Mouse (Mus musculus) CH12.LX (cell line): Measurements from ENCODE around the gene Hist1h2bk. TPM values are rescaled to one million over a fixed set of nuclear protein-coding genes. Genes with fewer than 3 reads are reported as not detected.

Experiments used
- DNase-seq: peaks from one replicate; pipeline ENCODE4 v3.0.0-alpha.2; 2013; ENCODE audit errors: extremely low read depth
- H3K27ac ChIP-seq: 2 replicates; pipeline ENCODE4 v1.5.1; 2012; ENCODE audit warnings: low read depth, mild to moderate bottlenecking, control low read depth, moderate library complexity; ENCODE audit not compliant: insufficient read depth
- H3K27me3 ChIP-seq: replicated peaks from 2 replicates; pipeline ENCODE3; 2012; ENCODE audit warnings: inconsistent platforms
- H3K36me3 ChIP-seq, 2 experiments: replicated peaks in 1 of 2; 2 replicates each; pipeline versions ENCODE3 to v1.6.1; 2012; ENCODE audit warnings: inconsistent platforms in 1 of 2, low read length in 1 of 2, mild to moderate bottlenecking in 1 of 2, mixed read lengths in 1 of 2, moderate library complexity in 1 of 2; ENCODE audit not compliant: control insufficient read depth in 1 of 2, insufficient read depth in 1 of 2
- H3K4me1 ChIP-seq, 2 experiments: 2 replicates each; pipeline ENCODE4 v1.6.1; 2012; ENCODE audit warnings: inconsistent platforms in 1 of 2, moderate library complexity in 1 of 2; ENCODE audit not compliant: insufficient read depth in 2 of 2, control insufficient read depth in 1 of 2
- H3K4me2 ChIP-seq: 2 replicates; pipeline ENCODE4 v1.6.1; 2012; ENCODE audit warnings: low read depth, mild to moderate bottlenecking, control low read depth; ENCODE audit not compliant: poor library complexity, insufficient read depth, severe bottlenecking
- H3K4me3 ChIP-seq, 3 experiments: fragments of 150-350 bp in 1 of 3; sonication (generic) in 1 of 3; replicated peaks in 1 of 3; 2 replicates each; pipeline versions ENCODE3 to v1.5.1; 2011 to 2012; ENCODE audit warnings: low read depth in 2 of 3, low read length in 2 of 3, mild to moderate bottlenecking in 2 of 3, moderate library complexity in 2 of 3, control low read depth in 1 of 3, improper control_type of control experiment in 1 of 3, inconsistent platforms in 1 of 3, mixed read lengths in 1 of 3; ENCODE audit not compliant: poor library complexity in 1 of 3
- H3K79me2 ChIP-seq: replicated peaks from 2 replicates; pipeline ENCODE4 v1.6.1; 2012; ENCODE audit warnings: mild to moderate bottlenecking, moderate library complexity; ENCODE audit not compliant: control insufficient read depth, poor library complexity, insufficient read depth, severe bottlenecking; ENCODE audit errors: extremely low read depth
- H3K9ac ChIP-seq: 2 replicates; pipeline ENCODE4 v1.6.1; 2012; ENCODE audit warnings: low read depth, mild to moderate bottlenecking, control low read depth, moderate library complexity; ENCODE audit not compliant: insufficient read depth
- H3K9me3 ChIP-seq: replicated peaks from 2 replicates; pipeline ENCODE3; 2012; ENCODE audit warnings: low read length, inconsistent platforms, mixed read lengths
- CHD1 ChIP-seq: IDR thresholded peaks from 2 replicates; pipeline ENCODE4 v1.6.1; 2012; ENCODE audit warnings: low read depth, low read length, improper control_type of control experiment, inconsistent platforms
- CHD2 ChIP-seq: IDR thresholded peaks from 2 replicates; pipeline ENCODE4 v1.6.1; 2011; ENCODE audit warnings: low read length, improper control_type of control experiment
- CTCF ChIP-seq, 2 experiments: IDR thresholded peaks in 1 of 2; conservative IDR thresholded peaks in 1 of 2; 2 replicates each; pipeline ENCODE4 v1.5.1; 2011 to 2012; ENCODE audit warnings: low read depth in 2 of 2, low read length in 2 of 2, improper control_type of control experiment in 1 of 2, inconsistent platforms in 1 of 2, mild to moderate bottlenecking in 1 of 2, moderate library complexity in 1 of 2
- ELF1 ChIP-seq: IDR thresholded peaks from 2 replicates; pipeline ENCODE4 v1.6.1; 2014; ENCODE audit warnings: low read depth, mild to moderate bottlenecking, inconsistent platforms, low read length, improper control_type of control experiment
- EP300 ChIP-seq: IDR thresholded peaks from 2 replicates; pipeline ENCODE4 v1.6.1; 2011; ENCODE audit warnings: low read length, improper control_type of control experiment
- HCFC1 ChIP-seq: IDR thresholded peaks from 2 replicates; pipeline ENCODE4 v1.6.1; 2012; ENCODE audit warnings: low read depth, mild to moderate bottlenecking, inconsistent platforms, low read length, improper control_type of control experiment
- KAT2A ChIP-seq: IDR thresholded peaks from 2 replicates; pipeline ENCODE4 v1.6.1; 2012; ENCODE audit warnings: low read length, improper control_type of control experiment, inconsistent platforms; ENCODE audit not compliant: insufficient replicate concordance
- MAFK ChIP-seq: IDR thresholded peaks from 2 replicates; pipeline ENCODE4 v1.6.1; 2011; ENCODE audit warnings: low read length, improper control_type of control experiment; ENCODE audit not compliant: insufficient replicate concordance
- MAX ChIP-seq: IDR thresholded peaks from 2 replicates; pipeline ENCODE4 v1.6.1; 2011; ENCODE audit warnings: low read length, improper control_type of control experiment
- NELFE ChIP-seq: IDR thresholded peaks from 2 replicates; pipeline ENCODE4 v1.6.1; 2011; ENCODE audit warnings: low read depth, low read length, improper control_type of control experiment
- PAX5 ChIP-seq: IDR thresholded peaks from 2 replicates; pipeline ENCODE4 v1.6.1; 2012; ENCODE audit warnings: low read length, inconsistent platforms, mixed read lengths
- RAD21 ChIP-seq: IDR thresholded peaks from 2 replicates; pipeline ENCODE4 v1.6.1; 2011; ENCODE audit warnings: low read depth, mild to moderate bottlenecking, low read length, improper control_type of control experiment, moderate library complexity
- SMC3 ChIP-seq: IDR thresholded peaks from 2 replicates; pipeline ENCODE4 v1.6.1; 2011; ENCODE audit warnings: low read depth, low read length, improper control_type of control experiment
- TBP ChIP-seq: conservative IDR thresholded peaks from 2 replicates; pipeline ENCODE4 v1.6.1; 2011; ENCODE audit warnings: low read depth, low read length, improper control_type of control experiment
- UBTF ChIP-seq: IDR thresholded peaks from 2 replicates; pipeline ENCODE4 v1.6.1; 2012; ENCODE audit warnings: low read depth, mild to moderate bottlenecking, inconsistent platforms, low read length, improper control_type of control experiment, moderate library complexity
- ZC3H11A ChIP-seq: IDR thresholded peaks from 2 replicates; pipeline ENCODE4 v1.6.1; 2012; ENCODE audit warnings: low read depth, mild to moderate bottlenecking, inconsistent platforms, low read length, improper control_type of control experiment
- ZKSCAN1 ChIP-seq: IDR thresholded peaks from 2 replicates; pipeline ENCODE4 v1.6.1; 2012; ENCODE audit warnings: low read depth, inconsistent platforms, low read length, improper control_type of control experiment, borderline replicate concordance
- ZNF384 ChIP-seq: IDR thresholded peaks from 2 replicates; pipeline ENCODE4 v1.6.1; 2012; ENCODE audit warnings: low read depth, low read length, improper control_type of control experiment, inconsistent platforms
- dilution Hi-C: fragments of 300-500 bp; cut with MboI; formaldehyde crosslinking; loops from 2 replicates; pipeline ENCODE4 v1.14.3; 2020; ENCODE audit warnings: low sequenced_read_pairs; ENCODE audit not compliant: extremely low pct_unique_long_range_greater_than_20kb, extremely low pct_ligation_motif_present
- in situ Hi-C: fragments of 300-500 bp; cut with MboI; formaldehyde crosslinking; loops from 3 replicates; pipeline ENCODE4 v1.14.3; 2019; ENCODE audit warnings: low sequenced_read_pairs, low pct_ligation_motif_present, low pct_unique_long_range_greater_than_20kb, mixed read lengths
- polyA plus RNA-seq: library from polyadenylated mRNA; unstranded; fragments of >175 nt; gene quantifications from 2 replicates; pipeline ENCODE4 v1.2.1, GENCODE M21; 2012; ENCODE audit warnings: low read depth; ENCODE audit not compliant: insufficient read length
- total RNA-seq, 2 experiments: library from RNA; depleted of rRNA; stranded (reverse); fragments of 300-350 nt in 1 of 2; fragments of >200 nt in 1 of 2; gene quantifications; 2 replicates each; pipeline ENCODE4 v1.2.3; 2012 to 2014

Gene Hist1h2bk
- total and polyA plus RNA-seq, 3 experiments = 8.1 to 2,636 (median 47.2) TPM

- in situ Hi-C loops = loop anchor here (5.0 to 25.0 kb wide), 4 partner anchors 103 to 1732 kb away; partner anchors contain the start of genes Hist1h1a, Hist1h2ab, Hist1h3a and Hist1h3b
- Histone ChIP-seq H3K4me3 (peak overlapping the region in 1 of 3 experiments; percentile 12), H3K9me3 (no peaks in the 10 kb centered on the region), H3K36me3 (no peaks in the 10 kb centered on the region), H3K27me3 (peaks cover 2% of the 10 kb centered on the region), H3K4me2 (peak overlapping the region; percentile 71; the same call in 1 of the 2 replicates), H3K4me1 (peaks cover 3 to 13% of the 10 kb centered on the region in 2 experiments; a peak in 3 of 4 replicates), H3K79me2 (no peaks in the 10 kb centered on the region), H3K9ac (no peak overlapping the region), H3K27ac (no peak overlapping the region)
- dilution Hi-C loops = no loop called here
- peak; percentile 13; the same call in 1 of the 2 replicates for TF ChIP-seq SMC3
- TF ChIP-seq HCFC1 = no peak
- no peak for TF ChIP-seq ELF1
- peak; percentile 71 for TF ChIP-seq RAD21
- TF ChIP-seq CHD2 = no peak
- no peak for TF ChIP-seq PAX5
- no peak for TF ChIP-seq NELFE
- TF ChIP-seq KAT2A = no peak
- TF ChIP-seq ZNF384 = peak; percentile 84
- peak in 1 of 2 experiments; percentile 65; a peak in 3 of 4 replicates for TF ChIP-seq CTCF (conservative IDR thresholded peaks at IDR 0.05 in 1 of 2, IDR thresholded peaks at IDR 0.05 in 1 of 2; ENCODE audit: low read depth in 2 of 2, low read length in 2 of 2)
- DNase-seq = peak; percentile 50
Measured at GRCm38 (mm10) chr13:22030493-22030892, 5.2 kb upstream of the Hist1h2bk start.

- H3K79me2 ChIP-seq = no peaks in the 10 kb centered on the region
- no peaks in the 10 kb centered on the region for H3K36me3 ChIP-seq
- peaks cover 3 to 25% of the 10 kb centered on the region in 2 experiments; a peak in 3 of 4 replicates for H3K4me1 ChIP-seq
- peak overlapping the region; percentile 92 for H3K9ac ChIP-seq
- H3K27ac ChIP-seq = no peak overlapping the region
- in situ Hi-C loops = loop anchor here (5.0 to 25.0 kb wide), 4 partner anchors 107 to 1728 kb away; partner anchors contain the start of genes Hist1h1a, Hist1h2ab, Hist1h3a and Hist1h3b
- dilution Hi-C loops = no loop called here
- no peaks in the 10 kb centered on the region for H3K27me3 ChIP-seq
- DNase-seq = peak; percentile 41
- H3K9me3 ChIP-seq = no peaks in the 10 kb centered on the region
- peak overlapping the region; percentile 78; the same call in 1 of the 2 replicates for H3K4me2 ChIP-seq
- H3K4me3 ChIP-seq = no peak overlapping the region
- TF ChIP-seq KAT2A (no peak), SMC3 (no peak), EP300 (no peak), PAX5 (no peak), ZKSCAN1 (no peak), ZC3H11A (no peak), RAD21 (no peak), MAX (no peak), CHD1 (no peak), UBTF (no peak), TBP (no peak), MAFK (no peak)
- TF ChIP-seq, all 38 proteins: peak for 0
Measured at GRCm38 (mm10) chr13:22033741-22034442, 1.8 kb upstream of the Hist1h2bk start.
